Mouse (Mus musculus) liver, adult 2 months (tissue): ENCODE data around the gene Naaladl1.

Experiments
- CTCF ChIP-seq: fragments of 200-500 bp; IDR thresholded peaks from 2 replicates; pipeline ENCODE4 v1.5.1; 2011; ENCODE audit warnings: low read depth, low read length, control low read depth
- POLR2A ChIP-seq: fragments of 200-500 bp; IDR thresholded peaks from 2 replicates; pipeline ENCODE4 v1.6.1; 2011; ENCODE audit warnings: low read length, control low read depth; ENCODE audit not compliant: insufficient read depth; ENCODE audit errors: extremely low read depth

- no peak for TF ChIP-seq CTCF
- TF ChIP-seq POLR2A = no peak
Observed at GRCm38 (mm10) chr19:6058966-6059365, 46.6 kb upstream of the Naaladl1 start.
